Mouse (Mus musculus): ENCODE results near the gene Nkiras2.
"Not testable (repeated sequence)": the region's sequence is repeated elsewhere in the genome, so short reads cannot be mapped to it uniquely, and the experiment has no call there.

Nkiras2 gene

DNA sequence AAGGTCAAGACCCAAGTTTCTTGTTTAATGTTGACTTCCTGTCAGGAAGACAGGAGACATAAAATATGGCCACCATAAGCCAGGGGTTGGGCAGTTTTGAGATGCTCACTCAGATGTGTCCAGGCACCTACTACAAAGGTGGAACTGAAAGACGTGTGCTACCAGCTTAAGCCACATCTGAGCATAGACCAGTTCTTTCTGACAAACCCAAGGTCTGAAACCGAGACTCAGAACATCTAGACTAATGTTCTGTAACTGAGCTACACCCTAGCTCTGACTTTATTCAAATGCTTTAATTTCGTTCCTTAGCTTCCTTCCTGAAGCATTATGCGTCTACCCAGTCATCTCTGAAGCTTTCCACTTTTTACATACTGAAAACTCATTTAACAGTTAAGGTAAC is 21.0 kb upstream of the Nkiras2 start:
- in situ Hi-C loops (cut with MseI, MboI) = no loop called here

DNA sequence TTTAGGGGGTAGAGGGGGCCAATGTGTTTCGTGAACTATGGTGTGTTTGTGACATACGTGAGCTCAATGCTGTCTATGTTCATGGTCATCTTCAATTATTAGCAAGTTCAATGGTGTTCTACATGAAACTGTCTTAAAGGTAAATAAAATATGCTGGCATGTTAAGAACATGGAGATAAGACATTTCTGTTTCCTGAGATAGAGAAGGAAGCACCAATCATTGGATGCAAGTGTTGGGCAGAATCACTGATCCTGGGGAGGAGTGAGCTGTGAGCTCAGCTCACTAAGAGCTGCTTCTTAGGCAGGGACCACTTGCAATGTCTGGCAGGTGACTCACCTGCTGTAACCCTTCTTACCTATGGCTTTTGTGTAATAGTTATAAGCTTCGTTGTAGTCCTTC is 17.7 kb upstream of the Nkiras2 start:
- in situ Hi-C loops (cut with MseI, MboI) = no loop called here

DNA sequence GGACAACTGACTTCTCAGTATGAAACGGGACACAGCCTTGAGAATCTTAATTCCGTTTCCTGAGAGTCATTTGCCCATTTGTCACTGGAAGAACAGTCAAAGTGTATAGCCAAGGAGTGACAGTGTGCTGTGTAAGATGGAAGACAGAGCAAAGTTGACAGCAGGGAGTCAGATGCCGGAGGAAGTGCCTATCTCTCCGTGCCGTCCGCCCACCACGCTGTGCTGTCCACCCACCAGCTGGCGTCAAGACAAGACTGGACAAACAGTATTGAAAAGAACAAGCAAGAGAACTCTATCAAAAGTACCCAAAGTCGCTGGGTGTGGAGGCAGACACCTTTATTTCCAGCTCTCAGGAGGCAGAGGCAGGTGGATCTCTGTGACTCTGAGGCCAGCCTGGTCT is 15.9 kb upstream of the Nkiras2 start:
- in situ Hi-C loops (cut with MseI, MboI) = no loop called here

DNA sequence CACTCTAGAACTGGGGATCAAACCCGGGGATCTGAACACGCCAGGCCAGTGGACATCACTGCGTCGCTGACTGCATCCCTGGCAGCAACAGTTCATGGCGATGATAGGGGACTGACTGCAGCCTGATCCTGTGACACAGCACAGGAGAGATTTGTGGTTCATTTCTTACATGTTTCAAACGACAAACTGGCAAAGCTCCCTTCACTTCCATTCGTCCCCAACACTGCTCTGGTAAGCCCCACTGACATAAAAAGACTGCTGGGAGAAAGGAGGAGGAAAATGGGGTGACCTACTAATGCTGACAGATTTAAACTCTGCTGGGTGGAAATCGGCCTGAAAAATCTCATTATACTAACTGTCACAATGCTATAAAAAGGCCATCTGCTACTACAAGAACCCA is 15.2 kb upstream of the Nkiras2 start:
- in situ Hi-C loops (cut with MseI, MboI) = no loop called here

DNA sequence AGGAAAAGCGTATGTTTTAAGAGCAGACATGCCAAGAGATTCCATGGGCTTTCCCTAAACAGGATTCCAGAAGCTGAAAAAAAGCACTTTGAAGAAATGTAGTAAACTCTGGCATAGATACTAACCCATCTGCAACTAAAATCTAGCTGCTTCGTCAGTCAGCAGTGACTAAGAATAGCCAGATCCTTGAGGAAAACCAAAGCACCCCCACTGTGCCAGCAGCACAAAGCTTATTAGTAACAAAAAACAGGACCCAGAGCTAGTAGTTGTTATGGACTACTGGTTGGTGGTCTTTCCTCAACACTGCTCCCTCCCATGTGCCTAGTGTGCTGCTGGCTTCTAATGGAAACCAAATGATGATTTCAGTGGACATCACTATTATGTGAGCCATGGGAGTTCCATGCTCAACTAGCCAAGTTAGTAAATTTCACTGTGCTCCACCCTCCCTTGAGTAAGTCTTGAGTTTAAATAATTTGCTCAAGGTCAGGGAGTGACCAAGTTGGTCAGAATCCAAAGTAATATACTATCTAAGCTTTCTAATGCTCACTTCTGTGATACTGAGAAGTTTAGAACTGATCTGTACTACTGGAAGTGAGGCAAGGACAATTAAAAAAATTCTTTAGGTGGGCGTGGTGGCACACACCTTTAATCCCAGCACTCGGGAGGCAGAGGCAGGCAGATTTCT is 14.6 kb upstream of the Nkiras2 start:
- in situ Hi-C loops (cut with MseI, MboI) = no loop called here

DNA sequence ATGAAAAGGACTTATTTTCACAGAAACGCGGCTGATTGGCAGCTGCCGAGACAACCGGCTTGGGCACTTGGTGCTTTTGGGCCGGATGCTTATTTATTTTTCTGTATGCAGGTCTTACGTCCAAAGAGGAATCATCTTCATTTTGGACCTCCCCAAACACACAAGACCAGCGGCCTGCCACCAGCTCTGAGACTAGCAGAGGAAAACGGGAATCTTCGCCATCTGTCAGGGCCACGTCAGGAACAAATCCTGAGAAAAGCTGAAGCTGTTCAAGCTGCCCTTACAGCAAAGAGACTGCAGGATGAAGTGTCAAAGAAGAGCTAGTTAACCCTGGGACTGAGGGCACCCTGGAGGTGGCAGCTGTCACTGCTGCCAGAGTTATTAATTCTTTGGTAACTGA is 13.6 kb upstream of the Nkiras2 start:
- in situ Hi-C loops (cut with MseI, MboI) = no loop called here

DNA sequence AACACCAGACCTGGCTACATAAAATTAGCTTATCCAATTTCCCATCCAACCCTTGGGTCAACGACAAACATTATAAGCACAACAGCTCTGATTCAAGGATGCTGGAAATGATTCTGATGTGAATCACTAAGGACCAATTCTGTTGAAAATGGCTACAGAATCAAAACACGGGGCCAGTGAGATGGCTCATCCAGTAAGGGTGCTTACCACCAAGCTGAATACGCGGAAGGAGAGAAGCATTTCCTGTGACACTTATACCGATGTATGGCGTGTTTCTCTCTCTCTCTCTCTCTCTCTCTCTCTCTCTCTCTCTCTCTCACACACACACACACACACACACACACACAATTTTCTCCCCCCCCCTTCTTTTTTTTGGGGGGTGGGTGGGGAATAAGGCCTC is 11.9 kb upstream of the Nkiras2 start:
- in situ Hi-C loops (cut with MseI, MboI) = no loop called here

DNA sequence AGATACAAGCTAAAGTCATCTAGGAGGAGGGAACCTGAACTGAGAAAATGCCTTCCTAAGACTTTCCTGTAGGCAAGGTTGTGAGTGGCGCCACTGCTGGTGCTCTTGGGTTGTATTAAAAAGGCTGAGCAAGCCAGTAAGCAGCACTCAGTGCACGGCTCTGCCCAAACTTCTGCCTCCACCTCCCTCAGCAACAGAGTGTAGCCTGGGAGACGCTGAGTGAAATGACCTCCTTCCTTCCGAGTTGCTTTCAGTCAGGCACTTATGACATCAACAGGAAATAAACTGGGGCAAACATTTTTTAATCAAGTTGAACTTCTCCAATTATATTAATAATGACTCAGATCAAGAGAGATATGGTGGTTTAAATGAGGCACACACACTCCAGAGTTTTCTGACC is 10.2 kb upstream of the Nkiras2 start:
- in situ Hi-C loops (cut with MseI, MboI) = no loop called here

DNA sequence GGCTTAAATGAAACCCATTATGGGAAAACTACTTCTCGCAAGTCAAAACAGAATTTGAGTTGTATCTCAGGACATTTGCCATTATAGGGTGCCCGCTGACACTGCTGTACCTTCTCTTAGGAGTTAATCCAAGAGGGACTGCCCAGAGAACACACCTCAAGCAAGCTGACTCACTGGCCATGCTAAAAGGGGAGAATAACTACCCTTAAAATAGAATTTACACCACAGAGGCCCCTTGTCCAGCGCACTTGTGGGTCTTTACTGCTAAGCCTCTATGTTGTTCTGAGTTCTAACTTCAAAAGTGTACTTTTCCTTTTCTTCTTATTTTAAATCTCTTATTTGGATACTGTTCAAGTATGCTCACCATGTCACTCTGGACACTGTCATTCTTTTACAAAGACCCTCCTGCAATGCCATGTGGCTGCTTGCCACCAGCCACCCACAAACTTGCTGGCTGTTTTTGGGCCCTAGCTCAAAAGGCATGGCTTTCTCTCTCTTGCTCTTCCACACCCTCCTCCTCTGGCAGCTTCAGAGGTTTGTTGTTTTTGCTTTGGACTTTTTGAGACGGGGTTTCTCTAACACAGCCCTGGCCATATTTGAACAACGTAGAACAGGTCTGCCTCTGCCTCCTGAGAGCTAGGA is 9.6 kb upstream of the Nkiras2 start:
- in situ Hi-C loops (cut with MseI, MboI) = no loop called here

DNA sequence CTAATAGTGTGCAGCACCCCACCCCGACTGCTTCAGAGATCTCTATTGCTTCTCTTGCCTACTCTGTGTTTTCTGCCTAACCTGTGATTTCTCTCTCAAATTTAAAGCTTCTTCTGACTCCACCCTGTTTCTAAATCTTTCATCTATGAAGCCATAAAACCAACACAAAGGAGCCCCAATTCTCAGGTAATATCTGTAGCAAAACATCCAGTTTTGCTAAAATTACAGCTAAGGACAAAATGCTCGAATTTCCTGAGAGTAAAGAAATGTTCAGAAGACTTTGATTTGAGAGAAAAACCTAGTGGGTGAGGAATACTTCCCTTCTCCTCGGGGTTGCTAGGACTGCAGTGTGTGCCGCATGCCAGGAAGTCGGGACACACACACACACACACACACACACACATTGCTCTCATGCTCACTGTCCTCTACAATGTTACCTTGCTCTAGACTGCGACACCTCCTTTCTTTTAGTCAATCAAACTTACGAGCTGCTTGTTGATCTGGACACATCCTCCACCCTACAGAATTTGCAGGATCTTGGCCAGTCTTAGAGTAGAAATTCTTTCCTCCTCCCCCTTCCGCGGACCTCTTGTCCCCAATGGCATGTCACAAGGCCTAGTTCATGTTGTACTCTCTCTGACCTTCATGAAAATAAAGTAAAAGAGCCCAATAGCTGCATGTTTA is 8.9 kb upstream of the Nkiras2 start:
- in situ Hi-C loops (cut with MseI, MboI) = no loop called here

DNA sequence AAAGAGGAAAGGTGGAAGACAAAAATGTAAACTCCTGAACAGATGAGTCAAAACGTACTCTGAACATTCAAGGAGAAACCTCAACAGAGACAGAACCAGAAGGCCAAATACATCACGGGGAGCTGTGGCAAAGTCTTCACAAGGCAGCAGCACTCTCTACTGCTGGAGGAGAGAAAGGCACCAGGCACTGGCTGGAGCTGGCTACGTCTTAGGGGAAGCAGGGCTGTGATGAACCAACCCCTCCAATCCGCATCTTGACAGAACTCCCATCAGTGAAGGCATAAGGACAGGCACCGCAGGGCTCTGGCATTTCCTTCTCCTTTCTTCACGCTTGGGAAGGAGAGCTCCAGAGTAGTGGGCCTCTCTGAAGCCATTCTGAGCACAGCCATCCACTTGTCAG is 7.4 kb upstream of the Nkiras2 start:
- in situ Hi-C loops (cut with MseI, MboI) = no loop called here

DNA sequence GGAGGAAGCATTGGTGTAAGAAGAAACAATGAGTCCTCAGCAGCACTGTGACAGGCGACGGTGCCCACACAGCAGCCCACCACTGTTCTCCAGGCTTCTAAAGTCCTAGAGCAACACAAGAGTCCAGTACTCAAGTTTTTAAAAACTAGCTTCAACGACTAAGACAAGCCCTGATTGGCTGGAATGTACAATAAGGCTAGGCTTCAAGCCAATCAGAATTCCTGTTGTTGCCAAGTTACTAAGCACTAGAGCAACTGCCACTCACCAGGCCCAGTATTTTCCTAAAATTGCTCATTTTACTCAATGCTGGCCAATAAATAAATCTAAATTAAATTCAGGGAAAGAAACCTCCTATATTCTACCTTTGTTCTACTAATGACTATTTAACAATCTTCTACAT is 5.8 kb upstream of the Nkiras2 start:
- in situ Hi-C loops (cut with MseI, MboI) = no loop called here

DNA sequence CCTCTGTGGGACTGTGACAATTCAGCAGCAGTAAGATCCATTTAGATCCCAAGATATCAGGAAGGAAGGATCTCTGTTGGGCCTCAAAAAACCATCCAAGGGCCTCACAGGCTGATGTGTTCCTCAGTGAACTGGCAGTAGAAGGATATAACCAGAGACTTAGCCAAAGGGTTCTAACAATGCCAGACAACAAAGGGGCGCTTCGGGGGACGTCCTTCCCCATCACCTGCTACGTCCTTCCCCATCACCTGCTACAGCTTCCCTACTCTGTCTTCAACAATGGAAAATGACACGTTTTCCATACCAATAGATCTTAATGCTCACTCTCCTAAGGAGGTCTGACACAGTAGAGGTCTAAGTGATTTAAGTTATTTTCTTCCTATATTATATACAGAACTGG is 2.7 kb upstream of the Nkiras2 start:
- in situ Hi-C loops (cut with MseI, MboI) = no loop called here

DNA sequence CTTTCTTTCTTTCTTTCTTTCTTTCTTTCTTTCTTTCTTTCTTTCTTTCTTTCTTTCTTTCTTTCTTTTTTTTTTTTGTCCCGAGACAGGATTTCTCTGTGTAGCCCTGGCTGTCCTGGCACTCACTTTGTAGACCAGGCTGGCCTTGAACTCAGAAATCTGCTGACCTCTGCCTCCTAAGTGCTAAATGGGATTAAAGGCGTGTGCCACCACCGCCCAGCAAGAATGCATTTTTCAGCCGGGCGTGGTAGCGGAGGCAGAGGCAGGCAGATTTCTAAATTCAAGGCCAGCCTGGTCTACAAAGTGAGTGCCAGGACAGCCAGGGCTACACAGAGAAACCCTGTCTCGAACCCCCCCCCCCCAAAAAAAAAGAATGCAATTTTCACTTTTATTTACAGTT is 2.2 kb upstream of the Nkiras2 start:
- in situ Hi-C loops (cut with MseI, MboI) = not testable (repeated sequence)

DNA sequence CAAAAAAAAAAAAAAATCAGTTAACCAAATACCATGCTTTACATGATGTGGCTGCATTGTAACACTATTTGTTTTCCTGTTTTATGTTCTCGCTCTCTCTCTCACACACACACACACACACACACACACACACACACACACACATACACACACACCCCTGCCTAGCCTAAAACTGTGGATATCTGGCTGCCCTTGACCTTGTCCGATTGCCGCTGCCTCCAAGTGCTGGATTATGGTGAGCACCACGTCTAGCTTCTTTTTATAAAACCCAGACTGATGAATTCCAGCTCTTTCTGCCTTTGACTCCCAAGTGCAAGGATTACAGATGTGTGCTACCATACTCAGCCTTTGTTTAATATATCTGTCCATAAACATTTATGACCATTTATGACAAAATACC is 1.6 kb upstream of the Nkiras2 start:
- in situ Hi-C loops (cut with MseI, MboI) = no loop called here

DNA sequence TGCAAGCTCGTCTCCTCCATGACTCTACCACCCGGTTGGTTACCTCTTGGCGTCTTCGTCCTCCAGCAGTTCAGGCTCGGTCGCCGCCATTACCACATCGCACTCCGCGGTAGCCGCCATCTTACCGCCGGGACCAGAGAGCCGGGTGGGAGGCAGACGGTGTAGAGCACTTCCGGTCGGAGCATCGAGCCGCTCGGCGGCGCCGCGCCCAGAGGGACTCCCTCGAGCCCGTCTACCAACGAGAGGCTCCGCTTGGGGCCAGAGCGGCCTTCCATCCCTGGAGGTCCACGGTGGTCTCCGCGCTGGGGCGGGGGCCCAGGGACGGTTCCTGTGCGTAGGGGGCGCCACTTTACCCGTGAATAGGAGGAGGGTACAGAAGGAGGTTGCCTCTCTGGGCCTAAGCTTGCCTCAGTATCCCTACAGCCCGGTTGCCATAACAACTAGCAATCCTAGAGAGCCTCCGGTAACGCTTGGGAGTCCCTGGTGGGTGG is 486 bp downstream of the Nkiras2 start:
- in situ Hi-C loops (cut with MseI, MboI) = no loop called here

DNA sequence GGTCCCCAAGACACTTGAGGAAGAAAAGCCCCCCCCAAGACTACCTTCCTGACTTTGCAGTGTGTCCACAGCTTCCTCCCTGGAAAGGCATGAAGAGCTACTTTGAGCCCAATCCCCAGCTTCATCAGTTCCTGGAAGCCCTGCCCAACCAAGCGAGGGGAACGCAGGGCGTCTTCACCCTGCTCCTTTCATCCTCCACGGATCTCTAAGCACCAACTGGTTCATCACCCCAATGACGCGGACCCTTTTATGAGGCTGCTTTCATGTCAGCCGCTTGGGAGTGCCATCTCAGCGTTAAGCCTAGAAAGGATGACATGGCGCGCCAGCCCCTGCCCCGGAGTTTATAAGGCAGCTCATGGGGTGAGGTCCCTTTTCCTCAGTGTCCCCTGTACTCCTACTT is 938 bp downstream of the Nkiras2 start, which contains the start of gene Dnajc7:
Gene Dnajc7 (minus strand): TSS at position 187 of the 400 bp plus-strand sequence.
- in situ Hi-C loops (cut with MseI, MboI) = no loop called here

DNA sequence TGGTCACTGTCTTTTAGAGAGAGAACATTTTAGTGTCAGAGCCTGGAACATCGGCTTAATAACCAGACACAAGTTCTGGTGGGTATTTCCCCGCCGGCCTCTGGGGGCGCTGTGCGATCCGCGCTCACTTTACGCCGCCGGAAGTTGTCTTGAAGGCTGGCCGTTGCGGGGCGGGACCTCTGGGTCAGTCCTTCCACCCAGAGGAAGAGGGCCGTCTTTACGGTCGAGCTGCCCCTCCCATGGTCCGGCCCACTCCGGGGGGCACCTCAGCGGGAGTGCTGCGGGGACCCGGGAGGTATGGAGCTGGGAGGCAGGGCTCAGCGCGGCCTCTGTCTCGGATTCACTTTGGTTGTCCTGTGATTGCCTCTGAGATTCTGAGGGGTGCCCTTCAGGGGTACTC is 3.7 kb downstream of the Nkiras2 start:
- in situ Hi-C loops (cut with MseI, MboI) = no loop called here

DNA sequence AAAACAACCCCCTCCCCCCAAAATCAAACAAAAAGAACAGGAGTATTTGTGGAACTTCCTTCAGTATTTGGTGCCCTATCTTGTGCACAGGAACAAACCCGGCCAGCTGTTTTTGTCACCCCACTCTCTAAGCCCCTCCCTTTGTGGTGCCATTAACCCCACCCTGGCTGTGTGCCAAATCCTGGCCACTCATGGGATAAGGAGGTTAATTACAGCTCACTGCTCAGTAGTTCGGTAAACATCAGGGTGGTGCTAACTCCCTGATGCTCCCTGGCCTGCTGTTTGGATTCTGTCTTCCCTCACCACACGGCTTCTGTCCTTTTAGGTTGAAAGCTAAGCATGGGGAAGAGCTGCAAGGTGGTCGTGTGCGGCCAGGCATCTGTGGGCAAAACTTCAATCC is 4.8 kb downstream of the Nkiras2 start:
- in situ Hi-C loops (cut with MseI, MboI) = no loop called here

DNA sequence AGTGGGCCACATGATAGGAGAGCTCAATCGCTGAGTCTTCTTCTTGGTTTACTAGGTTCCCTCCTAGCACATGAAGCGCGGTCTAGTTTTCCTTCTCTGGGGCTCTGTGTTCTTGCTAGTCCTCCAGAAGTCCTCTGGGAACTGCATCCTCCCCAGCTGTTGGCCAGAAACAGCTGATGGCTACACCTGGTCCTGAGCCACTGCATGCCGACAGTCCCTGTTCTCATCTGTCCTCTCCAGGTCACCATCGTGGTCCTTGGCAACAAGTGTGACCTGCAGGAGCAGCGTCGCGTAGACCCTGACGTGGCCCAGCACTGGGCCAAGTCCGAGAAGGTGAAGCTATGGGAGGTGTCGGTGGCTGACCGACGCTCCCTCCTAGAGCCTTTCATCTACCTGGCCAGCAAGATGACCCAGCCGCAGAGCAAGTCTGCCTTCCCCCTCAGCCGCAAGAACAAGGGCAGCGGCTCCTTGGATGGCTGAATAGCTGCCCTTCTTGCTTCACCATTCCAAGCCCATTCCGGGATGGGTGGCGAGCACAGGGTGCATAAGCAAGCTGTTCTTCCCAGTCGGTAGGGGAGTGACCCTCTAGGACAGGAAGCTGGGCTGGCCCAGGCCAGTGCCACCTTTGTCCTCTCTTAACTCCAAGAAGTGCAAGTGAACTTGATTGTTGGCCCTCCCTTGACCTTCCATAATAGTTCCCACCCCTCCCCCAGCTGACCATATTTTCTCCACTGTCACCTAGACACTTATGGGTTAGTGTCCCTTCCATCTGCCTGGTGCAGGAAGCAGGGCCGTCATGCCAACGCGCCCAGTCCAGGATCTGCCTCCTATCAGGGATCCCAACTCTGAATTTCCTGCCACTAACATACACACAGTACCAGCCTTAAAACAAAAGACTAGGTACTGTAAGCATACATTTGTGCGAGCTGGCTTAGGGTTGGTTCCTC is 7.0 kb downstream of the Nkiras2 start:
- in situ Hi-C loops (cut with MseI, MboI) = no loop called here

DNA sequence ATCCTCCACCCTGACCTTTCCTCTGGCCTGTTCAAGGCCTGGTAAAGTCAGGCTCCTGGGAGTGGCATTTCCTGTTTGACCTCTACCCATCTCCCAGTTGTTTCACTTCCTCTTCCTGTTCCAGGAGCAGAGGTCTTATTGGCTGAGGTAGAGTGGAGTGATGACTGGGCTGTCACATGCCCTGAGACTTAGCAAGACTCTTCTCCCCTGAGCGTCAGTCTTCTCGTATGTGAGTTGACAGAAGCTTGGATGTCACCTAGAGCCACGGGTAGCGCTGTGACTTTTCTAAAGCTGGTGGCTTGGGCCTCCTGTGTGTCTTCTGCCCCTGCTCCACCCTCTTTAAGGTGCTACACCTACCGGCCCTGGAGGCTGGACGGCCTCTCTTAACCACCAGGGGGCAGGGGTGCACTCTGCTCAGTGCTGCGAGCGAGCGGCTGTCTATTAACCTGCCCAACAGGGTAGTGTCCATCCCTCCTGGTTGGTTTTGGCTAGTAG is 7.7 kb downstream of the Nkiras2 start:
- in situ Hi-C loops (cut with MseI, MboI) = no loop called here

DNA sequence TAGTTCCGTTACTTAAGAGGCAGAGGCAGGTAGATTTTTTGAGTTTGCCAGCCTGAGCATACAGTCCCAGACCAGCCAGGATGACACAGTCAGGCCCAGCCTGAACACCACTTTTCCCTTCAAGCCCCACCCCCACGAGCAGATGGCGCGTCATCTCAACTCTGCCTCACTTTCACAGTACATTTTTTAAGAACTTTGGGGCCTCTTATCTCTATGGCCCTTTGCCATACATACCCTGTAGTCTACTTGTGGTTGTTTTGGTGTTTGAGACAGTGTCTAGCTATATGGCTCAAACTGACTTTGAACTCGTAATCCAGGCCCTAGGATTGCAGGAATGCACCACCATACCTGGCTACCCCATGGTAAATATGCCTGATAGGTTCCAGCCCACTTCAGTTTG is 9.0 kb downstream of the Nkiras2 start:
- in situ Hi-C loops (cut with MseI, MboI) = no loop called here
